Mouse (Mus musculus) intestine, embryonic 14.5 days (tissue): ENCODE data around the gene Olfr313. TPM values are rescaled to one million over a fixed set of nuclear protein-coding genes. Genes with fewer than 3 reads are reported as not detected.

ENCODE experiments used
- ATAC-seq: fragments of 200-750 bp; cut with Nextera tagmentation; replicated peaks from 2 replicates; pipeline ENCODE4 v1.8.0; 2017; ENCODE audit warnings: low read depth, moderate number of reproducible peaks, moderate TSS enrichment, moderate library complexity; ENCODE audit not compliant: low FRiP score, low TSS enrichment
- DNase-seq: peaks from one replicate; pipeline ENCODE4 v3.0.0-alpha.2; 2018; ENCODE audit warnings: low spot score
- H3K27ac ChIP-seq: fragments of 300-500 bp; sonication (generic); 2 replicates; pipeline ENCODE4 v1.5.1; 2014; ENCODE audit warnings: low read depth, mild to moderate bottlenecking, control low read depth
- H3K27me3 ChIP-seq: fragments of 300-500 bp; sonication (generic); replicated peaks from 2 replicates; pipeline ENCODE4 v1.6.1; 2014; ENCODE audit warnings: low read length, control low read depth; ENCODE audit not compliant: control insufficient read depth, insufficient read depth
- H3K36me3 ChIP-seq: fragments of 300-500 bp; sonication (generic); 2 replicates; pipeline ENCODE4 v1.6.1; 2014; ENCODE audit warnings: low read length, control low read depth; ENCODE audit not compliant: control insufficient read depth, insufficient read depth
- H3K4me1 ChIP-seq: fragments of 300-500 bp; sonication (generic); replicated peaks from 2 replicates; pipeline ENCODE4 v1.6.1; 2014; ENCODE audit warnings: low read length, control low read depth, mixed read lengths; ENCODE audit not compliant: control insufficient read depth, insufficient read depth
- H3K4me2 ChIP-seq: fragments of 300-500 bp; sonication (generic); 2 replicates; pipeline ENCODE4 v1.6.1; 2014; ENCODE audit warnings: low read length
- H3K4me3 ChIP-seq: fragments of 300-500 bp; sonication (generic); 2 replicates; pipeline ENCODE4 v1.5.1; 2014; ENCODE audit warnings: low read depth, low read length, control low read depth, mixed read lengths
- H3K9ac ChIP-seq: fragments of 300-500 bp; sonication (generic); 2 replicates; pipeline ENCODE4 v1.6.1; 2014; ENCODE audit warnings: mild to moderate bottlenecking, low read length
- H3K9me3 ChIP-seq: fragments of 300-500 bp; sonication (generic); 2 replicates; pipeline ENCODE4 v1.6.1; 2016; ENCODE audit warnings: low read length, control low read depth; ENCODE audit not compliant: control insufficient read depth
- WGBS: fragments of 180-500 bp; shearing (Covaris S2); extraction: QIAGEN DNeasy Blood & Tissue Kit; methylation state at CpG from one replicate; pipeline ENCODE4 v1.1.7; 2014; 5-methylcytosine and 5-hydroxymethylcytosine counted together
- polyA plus RNA-seq: library from polyadenylated mRNA; unstranded; fragments of >200 nt; fragmentation: Nextera tagmentation; extraction: Ambion mirVana; gene quantifications from 2 replicates; pipeline ENCODE4 v1.2.1, GENCODE M21; 2014

Olfr313 gene
- polyA plus RNA-seq, 1 experiment from 2014 or later = not detected

DNA sequence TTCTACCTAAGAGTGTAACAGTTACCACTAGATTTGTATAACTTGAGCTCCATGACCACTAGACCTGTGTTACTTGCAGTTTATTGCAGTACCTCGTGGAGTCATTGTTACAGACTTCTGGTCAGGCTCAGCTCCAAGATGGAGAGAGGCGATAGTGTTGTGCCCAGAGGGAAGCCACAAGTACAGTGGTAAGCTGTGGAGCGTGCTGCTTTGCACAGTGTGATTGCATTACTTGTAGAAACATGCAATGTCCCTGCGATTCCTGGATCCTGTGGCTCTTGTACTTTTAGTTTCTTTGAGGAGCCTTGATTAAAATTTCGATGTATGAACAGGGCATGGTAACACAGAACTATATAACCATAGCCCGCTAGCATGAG lies 53.1 kb downstream of the Olfr313 start:
- peak overlapping the region; percentile 67 for H3K9ac ChIP-seq
- H3K27ac ChIP-seq = no peak overlapping the region
- peak overlapping the region; percentile 70 for H3K4me3 ChIP-seq
- peak overlapping the region; percentile 56 for H3K4me2 ChIP-seq
- H3K36me3 ChIP-seq = peaks cover 25% of the 10 kb centered on the region
- WGBS = 78% methylated on average over 6 of the region's 6 CpGs
- H3K4me1 ChIP-seq = peaks cover 10% of the 10 kb centered on the region
- no peak for DNase-seq
- no peaks in the 10 kb centered on the region for H3K9me3 ChIP-seq
- no peak for ATAC-seq
- H3K27me3 ChIP-seq = no peaks in the 10 kb centered on the region

Other genes starting within 250 kb of the Olfr313 start
- not detected in 2 replicates for gene Olfr224, start 244.4 kb upstream of the Olfr313 start, polyA plus RNA-seq
- gene Olfr325, start 237.3 kb upstream of the Olfr313 start, polyA plus RNA-seq = not detected in 2 replicates
- gene Olfr324, start 219.9 kb upstream of the Olfr313 start, polyA plus RNA-seq = not detected in 2 replicates
- 0.22 TPM in 1 of 2 replicates, not detected in the other for gene 2210407C18Rik, start 198.9 kb upstream of the Olfr313 start, polyA plus RNA-seq
- 0.12 TPM in 1 of 2 replicates, not detected in the other for gene Olfr323, start 184.5 kb upstream of the Olfr313 start, polyA plus RNA-seq
- gene Trim58, start 174.5 kb upstream of the Olfr313 start, polyA plus RNA-seq = 0.08 and 0.16 TPM in 2 replicates
- gene Olfr322, start 156.2 kb upstream of the Olfr313 start, polyA plus RNA-seq = not detected in 2 replicates
- gene Olfr320, start 133.9 kb upstream of the Olfr313 start, polyA plus RNA-seq = not detected in 2 replicates
- gene Olfr319, start 115.8 kb upstream of the Olfr313 start, polyA plus RNA-seq = not detected in 2 replicates
- not detected in 2 replicates for gene Olfr318, start 91.0 kb upstream of the Olfr313 start, polyA plus RNA-seq
- not detected in 2 replicates for gene Olfr317, start 75.8 kb upstream of the Olfr313 start, polyA plus RNA-seq
- not detected in 2 replicates for gene Olfr316, start 62.3 kb upstream of the Olfr313 start, polyA plus RNA-seq
- gene Olfr315, start 41.8 kb upstream of the Olfr313 start, polyA plus RNA-seq = not detected in 2 replicates
- gene Olfr314, start 32.0 kb upstream of the Olfr313 start, polyA plus RNA-seq = not detected in 2 replicates
- gene Fam183b, start 13.0 kb upstream of the Olfr313 start, polyA plus RNA-seq = 40.1 and 47.1 TPM in 2 replicates
- not detected in 2 replicates for gene Olfr312, start 14.2 kb downstream of the Olfr313 start, polyA plus RNA-seq
- gene Olfr311, start 24.3 kb downstream of the Olfr313 start, polyA plus RNA-seq = not detected in 2 replicates
- gene Gm12258, start 32.2 kb downstream of the Olfr313 start, polyA plus RNA-seq = 9.4 and 10.6 TPM in 2 replicates
- 7.1 and 10.4 TPM in 2 replicates for gene 2810021J22Rik, start 52.2 kb downstream of the Olfr313 start, polyA plus RNA-seq
- 6.7 and 7.2 TPM in 2 replicates for gene Zfp39, start 89.2 kb downstream of the Olfr313 start, polyA plus RNA-seq
- gene Btnl10, start 102.9 kb downstream of the Olfr313 start, polyA plus RNA-seq = 0.05 TPM in 1 of 2 replicates, not detected in the other
- 240 and 258 TPM in 2 replicates for gene Rnf187, start 123.9 kb downstream of the Olfr313 start, polyA plus RNA-seq
- gene Hist3h2ba, start 133.9 kb downstream of the Olfr313 start, polyA plus RNA-seq = 24.9 and 26.3 TPM in 2 replicates
- gene Hist3h2a, start 139.7 kb downstream of the Olfr313 start, polyA plus RNA-seq = 28.7 and 30.3 TPM in 2 replicates
- 0.24 and 0.28 TPM in 2 replicates for gene Trim17, start 139.7 kb downstream of the Olfr313 start, polyA plus RNA-seq
- 16.5 and 19.6 TPM in 2 replicates for gene Trim11, start 163.1 kb downstream of the Olfr313 start, polyA plus RNA-seq